Mouse (Mus musculus) spleen, adult 2 months (tissue): ENCODE measurements at regions not wholly inside any gene's neighbourhood (a gene's known extent, or its start where the extent isn't known, plus 50 kb on each side); places are given as distances from the start of the nearest gene placed in this dataset.

Experiments
- CTCF ChIP-seq: fragments of 200-500 bp; IDR thresholded peaks from 2 replicates; pipeline ENCODE4 v1.5.1; 2011; ENCODE audit warnings: mild to moderate bottlenecking, inconsistent platforms; ENCODE audit not compliant: insufficient read depth, insufficient read length, insufficient replicate concordance; ENCODE audit errors: extremely low read depth
- POLR2A ChIP-seq: fragments of 200-500 bp; IDR thresholded peaks from 2 replicates; pipeline ENCODE4 v1.6.1; 2011; ENCODE audit warnings: low read depth, low read length, inconsistent platforms

DNA sequence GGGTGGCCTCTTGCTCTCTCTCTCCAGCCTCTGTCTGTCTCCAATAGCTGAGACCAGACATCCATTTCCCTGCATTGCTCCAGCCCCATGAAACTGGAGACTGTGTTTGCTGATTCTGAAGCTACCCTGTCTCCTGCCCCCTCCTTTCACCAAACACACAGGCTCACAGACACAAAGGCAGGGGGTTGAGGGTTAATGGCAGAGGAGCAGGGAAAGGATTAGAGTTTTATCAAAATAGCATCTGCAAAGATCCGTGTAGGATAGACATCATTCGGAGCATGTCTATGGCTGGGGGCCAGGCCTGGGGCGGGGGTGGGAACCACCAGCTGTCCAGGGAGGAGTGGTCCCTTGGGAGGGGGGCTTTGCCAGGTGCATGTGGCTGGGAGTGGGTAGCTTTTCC is 73.9 kb upstream of the Tnp1 start:
- TF ChIP-seq CTCF, result no peak
- TF ChIP-seq POLR2A, result no peak
